Mouse (Mus musculus): ENCODE data around the gene Calr.

Calr gene

DNA sequence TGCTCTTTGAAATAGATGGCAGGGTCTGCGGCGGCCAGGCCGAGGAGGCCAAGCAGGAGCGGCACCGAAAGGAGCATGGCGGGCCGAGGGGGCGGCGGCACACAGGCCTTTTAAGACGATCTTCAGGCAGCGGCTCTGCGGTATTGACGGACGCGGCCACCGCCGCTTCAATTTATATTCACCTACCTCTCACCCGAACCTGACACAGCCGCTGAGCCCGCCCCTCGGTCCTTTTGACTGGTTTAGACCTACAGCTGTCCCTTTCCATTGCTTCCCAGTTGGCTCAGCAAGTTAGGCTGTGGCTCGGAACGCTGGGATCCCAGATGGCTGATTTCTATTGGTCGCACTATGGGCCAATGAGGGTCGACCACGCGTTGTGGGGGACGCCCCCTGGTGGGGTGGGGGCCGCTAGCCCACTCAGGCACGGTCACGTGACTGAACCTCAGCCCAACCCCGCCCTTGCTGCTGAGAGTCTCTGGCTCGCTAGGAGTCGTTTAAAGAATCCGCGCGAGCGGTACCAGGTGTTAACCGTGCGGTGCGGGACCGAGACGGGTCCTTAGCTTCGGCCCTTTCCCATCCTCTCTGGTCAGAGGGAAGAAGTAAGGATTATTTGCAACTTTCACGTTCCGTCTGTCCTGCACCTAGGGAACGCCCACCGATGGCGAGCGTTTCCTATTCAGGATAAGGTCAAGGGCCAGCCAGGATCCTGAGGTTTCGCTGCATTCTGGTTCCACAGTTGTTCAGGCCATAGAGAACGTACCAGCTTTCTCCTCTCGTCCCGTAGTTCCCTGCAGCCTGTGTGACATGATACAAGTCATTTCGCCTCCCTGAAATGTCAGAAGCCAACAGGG, at the start of gene Calr:
Calr (minus strand) TSS at position 213 of the 851 bp plus-strand sequence.
- H3K9me3 ChIP-seq (ENCODE audit: low read length), result no peaks in the 10 kb centered on the region
- peak within 1 kb of the TSS; percentile 100 for H3K4me3 ChIP-seq (replicated peaks; ENCODE audit: low read length)
- peaks cover 43% of the 10 kb centered on the region for H3K36me3 ChIP-seq (ENCODE audit: insufficient read depth, low read length)
- no peak for TF ChIP-seq CTCF (conservative IDR thresholded peaks at IDR 0.05; ENCODE audit: low read length)
- no peak for TF ChIP-seq NANOG (IDR thresholded peaks at IDR 0.05; ENCODE audit: borderline replicate concordance, low read length)
- no peak for TF ChIP-seq POU5F1 (IDR thresholded peaks at IDR 0.05; ENCODE audit: borderline replicate concordance, low read length)
- H3K4me1 ChIP-seq (replicated peaks; ENCODE audit: low read depth, low read length), result peaks cover 50% of the 10 kb centered on the region
- no peaks in the 10 kb centered on the region for H3K27me3 ChIP-seq (ENCODE audit: insufficient read depth, low read length)

DNA sequence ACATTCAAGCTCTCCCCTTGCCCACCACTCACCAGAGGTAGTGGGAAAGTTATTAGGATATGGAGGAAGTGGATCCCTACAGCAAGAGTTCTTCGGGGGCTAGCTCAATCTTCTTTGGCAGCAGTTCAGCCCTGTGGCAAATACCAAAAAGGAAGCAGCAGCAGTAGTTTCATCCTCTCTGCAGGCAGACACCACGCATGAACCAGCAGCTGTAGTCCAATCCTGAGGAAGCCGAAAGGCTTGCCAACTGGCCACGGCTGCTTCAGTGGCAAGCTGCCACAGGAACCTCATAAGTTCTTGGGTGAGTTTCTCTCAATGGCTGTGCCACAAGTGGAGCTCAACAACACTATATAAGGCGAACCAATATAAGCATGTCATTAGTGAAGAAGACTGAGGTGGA, 49.2 kb upstream of the Calr start:
- Histone ChIP-seq H3K27me3 (ENCODE audit: insufficient read depth, low read length) (0 out of 2 replicates have a peak, but pooled peaks cover 2% of the 10 kb centered on the region), H3K36me3 (ENCODE audit: insufficient read depth, low read length) (peaks cover 34% of the 10 kb centered on the region), H3K4me1 (replicated peaks; ENCODE audit: low read depth, low read length) (peaks cover 33% of the 10 kb centered on the region), H3K9me3 (ENCODE audit: low read length) (no peaks in the 10 kb centered on the region), H3K4me3 (replicated peaks; ENCODE audit: low read length) (no peak overlapping the region)
- TF ChIP-seq POU5F1 (IDR thresholded peaks at IDR 0.05; ENCODE audit: borderline replicate concordance, low read length) (no peak), CTCF (conservative IDR thresholded peaks at IDR 0.05; ENCODE audit: low read length) (no peak), NANOG (IDR thresholded peaks at IDR 0.05; ENCODE audit: borderline replicate concordance, low read length) (no peak)

DNA sequence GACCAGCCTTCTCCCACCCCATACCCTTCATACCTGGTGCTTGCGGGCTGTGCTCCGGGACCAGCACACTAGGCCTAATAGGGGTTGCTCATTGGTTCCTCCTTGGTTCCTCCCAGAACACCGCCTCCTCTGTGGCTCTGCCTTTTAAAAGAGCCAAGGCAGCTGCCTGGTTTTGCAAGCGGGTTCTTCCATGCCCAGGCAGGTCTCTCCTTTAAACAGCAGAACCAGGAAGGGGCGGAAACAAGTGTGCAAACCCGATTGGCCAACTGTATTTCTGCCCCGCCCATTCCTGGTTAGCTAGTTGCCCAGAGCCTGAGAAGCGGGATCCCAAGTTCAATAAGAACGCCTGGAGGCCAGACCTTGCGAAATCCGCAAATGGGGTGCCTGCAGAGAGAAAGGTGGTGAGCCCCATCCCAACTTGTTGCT, 47.0 kb upstream of the Calr start, which contains the start of gene Gcdh:
Gcdh (minus strand) TSS at position 213 of the 426 bp plus-strand sequence.
- TF ChIP-seq NANOG (IDR thresholded peaks at IDR 0.05; ENCODE audit: borderline replicate concordance, low read length) (no peak), POU5F1 (IDR thresholded peaks at IDR 0.05; ENCODE audit: borderline replicate concordance, low read length) (no peak), CTCF (conservative IDR thresholded peaks at IDR 0.05; ENCODE audit: low read length) (no peak)
- Histone ChIP-seq H3K4me3 (replicated peaks; ENCODE audit: low read length) (peak within 1 kb of the TSS; percentile 90), H3K36me3 (ENCODE audit: insufficient read depth, low read length) (peaks cover 43% of the 10 kb centered on the region), H3K4me1 (replicated peaks; ENCODE audit: low read depth, low read length) (peaks cover 31% of the 10 kb centered on the region), H3K9me3 (ENCODE audit: low read length) (no peaks in the 10 kb centered on the region), H3K27me3 (ENCODE audit: insufficient read depth, low read length) (no peaks in the 10 kb centered on the region)

DNA sequence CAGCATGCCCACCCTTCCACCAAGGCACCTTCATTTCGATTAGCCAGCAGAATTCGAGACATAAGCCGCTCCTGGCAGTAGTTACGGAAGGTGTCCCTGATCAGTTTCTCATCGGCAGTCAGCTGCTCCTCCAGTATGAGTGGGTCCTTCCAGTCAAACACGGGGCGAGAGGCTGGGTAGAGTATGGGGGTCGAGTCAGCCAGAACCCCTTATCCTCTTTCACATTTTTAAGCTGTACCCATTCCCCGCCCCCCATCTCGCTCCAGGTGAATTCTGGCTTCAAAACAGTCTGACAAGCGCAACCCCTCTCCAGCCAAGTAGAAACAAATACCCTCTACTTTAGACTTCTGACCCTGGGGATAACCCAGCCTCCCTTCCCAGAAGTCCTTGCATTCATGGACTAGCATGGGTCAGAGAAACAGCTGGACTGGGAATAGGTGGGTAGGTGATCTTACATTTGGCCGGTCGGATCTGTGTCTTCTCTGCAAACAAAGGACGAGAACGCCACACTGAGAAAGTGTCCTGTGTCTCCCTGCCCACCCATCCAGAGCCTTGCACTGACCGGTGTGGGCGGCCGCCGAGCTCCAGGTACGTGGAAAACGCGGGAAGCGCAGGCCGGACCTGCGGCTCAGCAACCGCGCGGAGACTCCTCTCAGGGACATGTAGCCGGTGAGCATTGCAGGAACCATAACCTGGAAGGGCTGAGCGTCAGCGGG, 46.4 kb upstream of the Calr start:
- no peak for TF ChIP-seq CTCF (conservative IDR thresholded peaks at IDR 0.05; ENCODE audit: low read length)
- TF ChIP-seq NANOG (IDR thresholded peaks at IDR 0.05; ENCODE audit: borderline replicate concordance, low read length), result no peak
- no peak for TF ChIP-seq POU5F1 (IDR thresholded peaks at IDR 0.05; ENCODE audit: borderline replicate concordance, low read length)
- Histone ChIP-seq H3K4me3 (replicated peaks; ENCODE audit: low read length) (peak overlapping the region; percentile 90), H3K9me3 (ENCODE audit: low read length) (no peaks in the 10 kb centered on the region), H3K4me1 (replicated peaks; ENCODE audit: low read depth, low read length) (peaks cover 31% of the 10 kb centered on the region), H3K27me3 (ENCODE audit: insufficient read depth, low read length) (no peaks in the 10 kb centered on the region), H3K36me3 (ENCODE audit: insufficient read depth, low read length) (peaks cover 49% of the 10 kb centered on the region)

DNA sequence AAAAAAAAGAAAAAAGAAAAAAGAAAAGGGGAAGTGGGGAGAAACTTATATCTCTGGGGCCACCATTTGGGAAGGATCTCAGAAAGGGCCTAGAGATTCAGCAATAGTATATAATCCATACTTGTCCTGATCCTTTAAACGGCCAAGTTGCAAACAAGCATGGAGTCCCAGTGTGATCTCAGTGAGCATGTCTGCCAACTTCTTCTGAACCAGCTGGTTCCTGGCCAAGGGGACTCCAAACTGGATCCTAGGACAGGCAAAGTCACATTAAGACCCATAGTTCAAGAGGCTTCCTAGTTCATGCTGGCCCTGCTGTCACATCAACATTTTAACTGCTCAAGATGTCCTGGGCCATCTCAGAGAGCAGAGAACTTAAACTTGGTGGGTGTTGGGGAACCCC, 42.4 kb upstream of the Calr start:
- H3K9me3 ChIP-seq (ENCODE audit: low read length), result no peaks in the 10 kb centered on the region
- TF ChIP-seq POU5F1 (IDR thresholded peaks at IDR 0.05; ENCODE audit: borderline replicate concordance, low read length) (no peak), CTCF (conservative IDR thresholded peaks at IDR 0.05; ENCODE audit: low read length) (no peak), NANOG (IDR thresholded peaks at IDR 0.05; ENCODE audit: borderline replicate concordance, low read length) (no peak)
- peaks cover 81% of the 10 kb centered on the region for H3K36me3 ChIP-seq (ENCODE audit: insufficient read depth, low read length)
- H3K4me1 ChIP-seq (replicated peaks; ENCODE audit: low read depth, low read length), result peaks cover 16% of the 10 kb centered on the region
- no peak overlapping the region for H3K4me3 ChIP-seq (replicated peaks; ENCODE audit: low read length)
- H3K27me3 ChIP-seq (ENCODE audit: insufficient read depth, low read length), result no peaks in the 10 kb centered on the region

DNA sequence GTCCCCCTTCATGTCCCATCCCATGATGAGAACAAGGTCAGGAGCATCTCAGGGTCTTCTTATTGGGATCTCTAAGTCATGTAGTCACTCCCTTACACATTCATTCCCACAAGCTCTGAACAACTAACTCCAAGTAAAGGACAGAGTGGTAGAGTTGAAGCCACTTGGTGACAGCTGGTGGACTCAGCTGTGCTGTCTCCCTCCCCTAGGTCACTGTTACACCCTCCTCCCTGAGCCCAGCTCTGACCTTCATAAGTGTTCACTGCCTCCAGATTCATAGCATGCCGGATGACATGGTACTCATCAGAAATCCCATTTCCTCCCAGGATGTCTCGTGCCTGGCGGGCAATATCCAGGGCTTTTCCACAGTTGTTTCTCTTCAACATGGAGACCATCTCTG, 41.5 kb upstream of the Calr start:
- peaks cover 13% of the 10 kb centered on the region for H3K4me1 ChIP-seq (replicated peaks; ENCODE audit: low read depth, low read length)
- TF ChIP-seq CTCF (conservative IDR thresholded peaks at IDR 0.05; ENCODE audit: low read length) (no peak), POU5F1 (IDR thresholded peaks at IDR 0.05; ENCODE audit: borderline replicate concordance, low read length) (no peak), NANOG (IDR thresholded peaks at IDR 0.05; ENCODE audit: borderline replicate concordance, low read length) (no peak)
- no peaks in the 10 kb centered on the region for H3K9me3 ChIP-seq (ENCODE audit: low read length)
- H3K36me3 ChIP-seq (ENCODE audit: insufficient read depth, low read length), result peaks cover 88% of the 10 kb centered on the region
- H3K4me3 ChIP-seq (replicated peaks; ENCODE audit: low read length), result no peak overlapping the region
- no peaks in the 10 kb centered on the region for H3K27me3 ChIP-seq (ENCODE audit: insufficient read depth, low read length)

DNA sequence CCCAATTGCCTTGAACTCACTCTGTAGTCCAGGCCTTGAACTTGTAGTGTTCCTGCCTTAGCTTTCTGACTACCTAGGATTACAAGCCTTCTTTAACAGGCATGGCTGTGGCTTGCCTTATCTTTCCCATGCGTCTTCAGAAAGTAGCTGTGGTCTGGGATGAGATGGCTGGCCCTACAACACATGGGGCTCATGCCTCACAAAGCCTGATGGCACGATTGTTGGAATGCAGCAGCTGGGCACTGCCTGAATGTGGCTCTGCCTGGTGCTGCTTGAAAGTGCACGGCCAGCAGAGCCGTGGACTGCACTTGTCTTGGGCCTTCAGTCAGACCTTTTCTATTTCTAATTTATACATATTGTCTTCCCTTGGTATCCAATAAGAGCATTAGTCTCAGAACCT, 38.0 kb upstream of the Calr start:
- H3K36me3 ChIP-seq (ENCODE audit: insufficient read depth, low read length), result peaks cover 92% of the 10 kb centered on the region
- TF ChIP-seq POU5F1 (IDR thresholded peaks at IDR 0.05; ENCODE audit: borderline replicate concordance, low read length) (no peak), CTCF (conservative IDR thresholded peaks at IDR 0.05; ENCODE audit: low read length) (no peak), NANOG (IDR thresholded peaks at IDR 0.05; ENCODE audit: borderline replicate concordance, low read length) (no peak)
- no peak overlapping the region for H3K4me3 ChIP-seq (replicated peaks; ENCODE audit: low read length)
- no peaks in the 10 kb centered on the region for H3K9me3 ChIP-seq (ENCODE audit: low read length)
- H3K27me3 ChIP-seq (ENCODE audit: insufficient read depth, low read length), result no peaks in the 10 kb centered on the region
- no peaks in the 10 kb centered on the region for H3K4me1 ChIP-seq (replicated peaks; ENCODE audit: low read depth, low read length)

DNA sequence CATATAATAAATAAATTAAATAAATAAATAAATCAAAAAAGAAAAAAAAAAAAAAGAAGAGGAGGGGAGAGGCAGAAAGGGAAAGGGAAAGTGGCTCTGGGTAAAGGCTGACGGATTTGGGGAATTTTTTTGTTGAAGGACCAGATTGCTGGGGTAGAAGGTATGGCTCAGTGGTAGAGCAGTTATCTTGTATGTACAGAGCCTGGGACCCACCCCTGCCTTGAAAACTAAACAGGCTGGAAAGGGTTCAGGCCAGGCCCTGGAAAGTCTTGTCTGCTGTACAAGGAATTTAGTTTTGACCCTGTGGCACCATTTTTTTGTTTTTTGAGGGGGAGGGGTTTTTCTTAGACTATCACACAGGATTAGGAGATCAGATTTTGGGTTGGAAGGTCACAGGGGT, 32.2 kb upstream of the Calr start:
- Histone ChIP-seq H3K4me3 (replicated peaks; ENCODE audit: low read length) (no peak overlapping the region), H3K9me3 (ENCODE audit: low read length) (no peaks in the 10 kb centered on the region), H3K36me3 (ENCODE audit: insufficient read depth, low read length) (peaks cover 85% of the 10 kb centered on the region), H3K27me3 (ENCODE audit: insufficient read depth, low read length) (no peaks in the 10 kb centered on the region), H3K4me1 (replicated peaks; ENCODE audit: low read depth, low read length) (peaks cover 4% of the 10 kb centered on the region; the same call in 1 of the 2 replicates)
- TF ChIP-seq POU5F1 (IDR thresholded peaks at IDR 0.05; ENCODE audit: borderline replicate concordance, low read length), result no peak
- no peak for TF ChIP-seq NANOG (IDR thresholded peaks at IDR 0.05; ENCODE audit: borderline replicate concordance, low read length)
- TF ChIP-seq CTCF (conservative IDR thresholded peaks at IDR 0.05; ENCODE audit: low read length), result no peak
